Mouse (Mus musculus): ENCODE results near the gene Copz1. TPM values are rescaled to one million over a fixed set of nuclear protein-coding genes. Genes with fewer than 3 reads are reported as not detected.

Gene Copz1
- polyA plus RNA-seq, 1 experiment from 2014 or later = 221 TPM

GRCm38 (mm10) chr15:103305792-103306645 lies 33.5 kb downstream of the Copz1 start:
- peak overlapping the region; percentile 57 for H3K4me3 ChIP-seq (ENCODE audit: low read depth, low read length)

GRCm38 (mm10) chr15:103307125-103307524 lies 34.6 kb downstream of the Copz1 start:
- no peak for ATAC-seq (replicated peaks; ENCODE audit: insufficient number of reproducible peaks, low FRiP score, low TSS enrichment)
- no peaks in the 10 kb centered on the region for H3K36me3 ChIP-seq (ENCODE audit: control insufficient read depth, insufficient read depth, low read length)
- peaks cover 5% of the 10 kb centered on the region for H3K27me3 ChIP-seq (ENCODE audit: control insufficient read depth, insufficient read depth, low read length)
- H3K9me3 ChIP-seq (replicated peaks; ENCODE audit: control insufficient read depth, low read length) = no peaks in the 10 kb centered on the region
- 3% methylated on average over 7 of the region's 7 CpGs for whole genome bisulfite sequencing (ENCODE audit: insufficient replicate concordance)
- H3K4me1 ChIP-seq (ENCODE audit: control insufficient read depth, insufficient read depth, low read length) = peaks cover 43% of the 10 kb centered on the region
- H3K4me3 ChIP-seq (ENCODE audit: low read depth, low read length) = no peak overlapping the region
- no peak overlapping the region for H3K9ac ChIP-seq (ENCODE audit: low read depth, low read length)
- no peak overlapping the region for H3K27ac ChIP-seq (ENCODE audit: low read depth, low read length)
- peak overlapping the region; percentile 5 for H3K4me2 ChIP-seq

More at GRCm38 (mm10) chr15:103305792-103306645, 33.5 kb downstream of the Copz1 start:
- Histone ChIP-seq H3K4me2 (peak overlapping the region; percentile 96), H3K9me3 (replicated peaks; ENCODE audit: control insufficient read depth, low read length) (no peaks in the 10 kb centered on the region), H3K36me3 (ENCODE audit: control insufficient read depth, insufficient read depth, low read length) (no peaks in the 10 kb centered on the region), H3K27me3 (ENCODE audit: control insufficient read depth, insufficient read depth, low read length) (peaks cover 5% of the 10 kb centered on the region), H3K27ac (ENCODE audit: low read depth, low read length) (peak overlapping the region; percentile 90), H3K4me1 (ENCODE audit: control insufficient read depth, insufficient read depth, low read length) (peaks cover 53% of the 10 kb centered on the region), H3K9ac (ENCODE audit: low read depth, low read length) (peak overlapping the region; percentile 77)
- 36% methylated on average over 8 of the region's 8 CpGs for WGBS (ENCODE audit: insufficient replicate concordance)
- ATAC-seq (replicated peaks; ENCODE audit: insufficient number of reproducible peaks, low FRiP score, low TSS enrichment) = no peak

- Histone ChIP-seq H3K9ac (ENCODE audit: low read depth, low read length) (peak overlapping the region; percentile 69), H3K4me3 (ENCODE audit: low read depth, low read length) (peak overlapping the region; percentile 14), H3K27me3 (ENCODE audit: control insufficient read depth, insufficient read depth, low read length) (peaks cover 5% of the 10 kb centered on the region), H3K4me2 (peak overlapping the region; percentile 64), H3K36me3 (ENCODE audit: control insufficient read depth, insufficient read depth, low read length) (no peaks in the 10 kb centered on the region), H3K4me1 (ENCODE audit: control insufficient read depth, insufficient read depth, low read length) (peaks cover 32% of the 10 kb centered on the region), H3K27ac (ENCODE audit: low read depth, low read length) (no peak overlapping the region), H3K9me3 (replicated peaks; ENCODE audit: control insufficient read depth, low read length) (no peaks in the 10 kb centered on the region)
- 36% methylated on average over 28 of the region's 28 CpGs for whole genome bisulfite sequencing (ENCODE audit: insufficient replicate concordance)
- no peak for ATAC-seq (replicated peaks; ENCODE audit: insufficient number of reproducible peaks, low FRiP score, low TSS enrichment)
Observed at GRCm38 (mm10) chr15:103308056-103308875, 35.8 kb downstream of the Copz1 start.

GRCm38 (mm10) chr15:103308876-103309580 lies 36.5 kb downstream of the Copz1 start:
- Histone ChIP-seq H3K4me2 (peak overlapping the region; percentile 64), H3K9ac (ENCODE audit: low read depth, low read length) (peak overlapping the region; percentile 69), H3K36me3 (ENCODE audit: control insufficient read depth, insufficient read depth, low read length) (no peaks in the 10 kb centered on the region), H3K9me3 (replicated peaks; ENCODE audit: control insufficient read depth, low read length) (no peaks in the 10 kb centered on the region), H3K27ac (ENCODE audit: low read depth, low read length) (no peak overlapping the region), H3K4me1 (ENCODE audit: control insufficient read depth, insufficient read depth, low read length) (peaks cover 26% of the 10 kb centered on the region), H3K27me3 (ENCODE audit: control insufficient read depth, insufficient read depth, low read length) (peaks cover 5% of the 10 kb centered on the region), H3K4me3 (ENCODE audit: low read depth, low read length) (peak overlapping the region; percentile 14)
- ATAC-seq (replicated peaks; ENCODE audit: insufficient number of reproducible peaks, low FRiP score, low TSS enrichment) = no peak
- WGBS (ENCODE audit: insufficient replicate concordance) = 54% methylated on average over 26 of the region's 26 CpGs

- Histone ChIP-seq H3K4me1 (ENCODE audit: control insufficient read depth, insufficient read depth, low read length) (peaks cover 33% of the 10 kb centered on the region), H3K4me3 (ENCODE audit: low read depth, low read length) (no peak within 1 kb of the TSS), H3K9me3 (replicated peaks; ENCODE audit: control insufficient read depth, low read length) (no peaks in the 10 kb centered on the region), H3K27ac (ENCODE audit: low read depth, low read length) (no peak within 1 kb of the TSS), H3K9ac (ENCODE audit: low read depth, low read length) (0 out of 2 replicates have a peak within 1 kb of the TSS, but pooled peaks have one; percentile 29), H3K36me3 (ENCODE audit: control insufficient read depth, insufficient read depth, low read length) (no peaks in the 10 kb centered on the region), H3K27me3 (ENCODE audit: control insufficient read depth, insufficient read depth, low read length) (peaks cover 5% of the 10 kb centered on the region), H3K4me2 (no peak within 1 kb of the TSS)
- WGBS (ENCODE audit: insufficient replicate concordance) = 45% methylated on average over 6 of the region's 6 CpGs
- ATAC-seq (replicated peaks; ENCODE audit: insufficient number of reproducible peaks, low FRiP score, low TSS enrichment) = no peak
Observed at GRCm38 (mm10) chr15:103310365-103310910, 37.9 kb downstream of the Copz1 start, which contains the start of gene Gpr84. Gpr84 (minus strand) TSS chr15:103310612.

GRCm38 (mm10) chr15:103313495-103314095 lies 41.1 kb downstream of the Copz1 start:
- H3K4me2 ChIP-seq = peak overlapping the region; percentile 74

GRCm38 (mm10) chr15:103314181-103314580 lies 41.7 kb downstream of the Copz1 start:
- H3K4me3 ChIP-seq (ENCODE audit: low read depth, low read length) = peak overlapping the region; percentile 32

More at GRCm38 (mm10) chr15:103313495-103314095, 41.1 kb downstream of the Copz1 start:
- ATAC-seq (replicated peaks; ENCODE audit: insufficient number of reproducible peaks, low FRiP score, low TSS enrichment) = no peak
- peaks cover 5% of the 10 kb centered on the region for H3K27me3 ChIP-seq (ENCODE audit: control insufficient read depth, insufficient read depth, low read length)
- WGBS (ENCODE audit: insufficient replicate concordance) = 19% methylated on average over 18 of the region's 18 CpGs
- H3K9ac ChIP-seq (ENCODE audit: low read depth, low read length) = no peak overlapping the region; the same call in 1 of the 2 replicates
- H3K36me3 ChIP-seq (ENCODE audit: control insufficient read depth, insufficient read depth, low read length) = peaks cover 4% of the 10 kb centered on the region
- H3K4me3 ChIP-seq (ENCODE audit: low read depth, low read length) = peak overlapping the region; percentile 32; the same call in 1 of the 2 replicates
- peaks cover 27% of the 10 kb centered on the region for H3K4me1 ChIP-seq (ENCODE audit: control insufficient read depth, insufficient read depth, low read length)
- no peaks in the 10 kb centered on the region for H3K9me3 ChIP-seq (replicated peaks; ENCODE audit: control insufficient read depth, low read length)
- no peak overlapping the region for H3K27ac ChIP-seq (ENCODE audit: low read depth, low read length)

More at GRCm38 (mm10) chr15:103314181-103314580, 41.7 kb downstream of the Copz1 start:
- no peak for ATAC-seq (replicated peaks; ENCODE audit: insufficient number of reproducible peaks, low FRiP score, low TSS enrichment)
- Histone ChIP-seq H3K36me3 (ENCODE audit: control insufficient read depth, insufficient read depth, low read length) (peaks cover 4% of the 10 kb centered on the region), H3K9me3 (replicated peaks; ENCODE audit: control insufficient read depth, low read length) (no peaks in the 10 kb centered on the region), H3K27me3 (ENCODE audit: control insufficient read depth, insufficient read depth, low read length) (peaks cover 2% of the 10 kb centered on the region), H3K27ac (ENCODE audit: low read depth, low read length) (no peak overlapping the region), H3K4me1 (ENCODE audit: control insufficient read depth, insufficient read depth, low read length) (peaks cover 23% of the 10 kb centered on the region), H3K4me2 (peak overlapping the region; percentile 74), H3K9ac (ENCODE audit: low read depth, low read length) (peak overlapping the region; percentile 44; the same call in 1 of the 2 replicates)
- WGBS (ENCODE audit: insufficient replicate concordance) = 40% methylated on average over 22 of the region's 22 CpGs
